Mouse (Mus musculus) forebrain, embryonic 12.5 days (tissue): ENCODE data around the gene Itprip. TPM values are rescaled to one million over a fixed set of nuclear protein-coding genes. Genes with fewer than 3 reads are reported as not detected.
A peak's percentile ranks its signal among the peaks of the same experiment; 100 is the strongest.

ENCODE experiments used
- ATAC-seq: fragments of 200-750 bp; cut with Nextera tagmentation; 2 replicates; pipeline ENCODE4 v1.8.0; 2017; ENCODE audit warnings: moderate TSS enrichment; ENCODE audit not compliant: low FRiP score
- H3K27ac ChIP-seq: fragments of 300-500 bp; sonication (generic); 2 replicates; pipeline ENCODE4 v1.5.1; 2016; ENCODE audit warnings: mild to moderate bottlenecking
- H3K27me3 ChIP-seq: fragments of 300-500 bp; sonication (generic); 2 replicates; pipeline ENCODE4 v1.6.1; 2016; ENCODE audit warnings: mild to moderate bottlenecking
- H3K36me3 ChIP-seq: fragments of 300-500 bp; sonication (generic); replicated peaks from 2 replicates; pipeline ENCODE4 v1.6.1; 2016; ENCODE audit warnings: mild to moderate bottlenecking
- H3K4me1 ChIP-seq: fragments of 300-500 bp; sonication (generic); 2 replicates; pipeline ENCODE4 v1.6.1; 2016
- H3K4me2 ChIP-seq: fragments of 300-500 bp; sonication (generic); 2 replicates; pipeline ENCODE4 v1.6.1; 2016; ENCODE audit warnings: mild to moderate bottlenecking, moderate library complexity
- H3K4me3 ChIP-seq: fragments of 300-500 bp; sonication (generic); replicated peaks from 2 replicates; pipeline ENCODE4 v1.5.1; 2016; ENCODE audit warnings: mild to moderate bottlenecking
- H3K9ac ChIP-seq: fragments of 300-500 bp; sonication (generic); 2 replicates; pipeline ENCODE4 v1.6.1; 2016; ENCODE audit warnings: mild to moderate bottlenecking
- H3K9me3 ChIP-seq: fragments of 300-500 bp; sonication (generic); 2 replicates; pipeline ENCODE4 v1.6.1; 2016
- WGBS: fragments of 180-500 bp; shearing (Covaris S2); methylation state at CpG from one replicate; pipeline ENCODE4 v1.1.7; 2016; 5-methylcytosine and 5-hydroxymethylcytosine counted together
- polyA plus RNA-seq: library from polyadenylated mRNA; unstranded; fragments of >200 nt; fragmentation: Nextera tagmentation; extraction: Ambion mirVana; gene quantifications from 2 replicates; pipeline ENCODE4 v1.2.1, GENCODE M21; 2016

The Itprip gene
- polyA plus RNA-seq, 1 experiment from 2014 or later: 17.9 TPM

- 95% methylated on average over 6 of the region's 6 CpGs for WGBS
- Histone ChIP-seq H3K9me3 (no peaks in the 10 kb centered on the region), H3K36me3 (peaks cover 54% of the 10 kb centered on the region), H3K4me1 (no peaks in the 10 kb centered on the region), H3K27me3 (no peaks in the 10 kb centered on the region), H3K9ac (no peak overlapping the region), H3K4me2 (no peak overlapping the region), H3K27ac (no peak overlapping the region), H3K4me3 (no peak overlapping the region)
- ATAC-seq: no peak
Measured at GRCm38 (mm10) chr19:47893092-47893491, 26.0 kb downstream of the Itprip start.

GRCm38 (mm10) chr19:47891562-47892312 is 27.4 kb downstream of the Itprip start:
- 88% methylated on average over 11 of the region's 11 CpGs for WGBS
- no peak for ATAC-seq
- Histone ChIP-seq H3K36me3 (peaks cover 40% of the 10 kb centered on the region), H3K9ac (no peak overlapping the region), H3K4me2 (no peak overlapping the region), H3K4me1 (no peaks in the 10 kb centered on the region), H3K4me3 (no peak overlapping the region), H3K9me3 (no peaks in the 10 kb centered on the region), H3K27ac (no peak overlapping the region), H3K27me3 (no peaks in the 10 kb centered on the region)

- no peaks in the 10 kb centered on the region for H3K4me1 ChIP-seq
- H3K9me3 ChIP-seq: no peaks in the 10 kb centered on the region
- no peaks in the 10 kb centered on the region for H3K27me3 ChIP-seq
- no peak overlapping the region for H3K9ac ChIP-seq
- no peak overlapping the region for H3K4me3 ChIP-seq
- peaks cover 29% of the 10 kb centered on the region for H3K36me3 ChIP-seq
- H3K4me2 ChIP-seq: no peak overlapping the region
- WGBS: 77% methylated on average over 10 of the region's 10 CpGs
- ATAC-seq: no peak
- no peak overlapping the region for H3K27ac ChIP-seq
Measured at GRCm38 (mm10) chr19:47890489-47891130, 28.5 kb downstream of the Itprip start.

GRCm38 (mm10) chr19:47888037-47888436 is 31.1 kb downstream of the Itprip start:
- no peak overlapping the region for H3K4me3 ChIP-seq
- WGBS: 94% methylated on average over 8 of the region's 8 CpGs
- no peak overlapping the region for H3K27ac ChIP-seq
- H3K36me3 ChIP-seq: 0 out of 2 replicates have a peak, but pooled peaks cover 6% of the 10 kb centered on the region
- H3K27me3 ChIP-seq: no peaks in the 10 kb centered on the region
- no peak overlapping the region for H3K9ac ChIP-seq
- H3K4me2 ChIP-seq: no peak overlapping the region
- peaks cover 2% of the 10 kb centered on the region; the same call in 1 of the 2 replicates for H3K4me1 ChIP-seq
- no peaks in the 10 kb centered on the region for H3K9me3 ChIP-seq
- no peak for ATAC-seq

- Histone ChIP-seq H3K4me2 (no peak overlapping the region), H3K36me3 (no peaks in the 10 kb centered on the region), H3K27me3 (no peaks in the 10 kb centered on the region), H3K27ac (no peak overlapping the region), H3K4me1 (peaks cover 2% of the 10 kb centered on the region; the same call in 1 of the 2 replicates), H3K9me3 (no peaks in the 10 kb centered on the region), H3K4me3 (no peak overlapping the region), H3K9ac (no peak overlapping the region)
- ATAC-seq: no peak
- WGBS: 93% methylated on average over 10 of the region's 10 CpGs
Measured at GRCm38 (mm10) chr19:47887417-47887816, 31.7 kb downstream of the Itprip start.

GRCm38 (mm10) chr19:47886617-47887016 is 32.5 kb downstream of the Itprip start:
- Histone ChIP-seq H3K4me3 (no peak overlapping the region), H3K4me2 (no peak overlapping the region), H3K9ac (no peak overlapping the region), H3K36me3 (no peaks in the 10 kb centered on the region), H3K27ac (no peak overlapping the region), H3K27me3 (no peaks in the 10 kb centered on the region), H3K9me3 (no peaks in the 10 kb centered on the region), H3K4me1 (peaks cover 2% of the 10 kb centered on the region; the same call in 1 of the 2 replicates)
- no peak for ATAC-seq
- 87% methylated on average over 7 of the region's 7 CpGs for WGBS

- peaks cover 2% of the 10 kb centered on the region; the same call in 1 of the 2 replicates for H3K4me1 ChIP-seq
- 88% methylated on average over 11 of the region's 11 CpGs for WGBS
- ATAC-seq: no peak
Measured at GRCm38 (mm10) chr19:47885886-47886285, 33.2 kb downstream of the Itprip start.

GRCm38 (mm10) chr19:47885191-47885743 is 33.8 kb downstream of the Itprip start:
- no peak for ATAC-seq
- Histone ChIP-seq H3K9me3 (no peaks in the 10 kb centered on the region), H3K9ac (no peak overlapping the region), H3K4me1 (peaks cover 2% of the 10 kb centered on the region; the same call in 1 of the 2 replicates), H3K4me3 (no peak overlapping the region), H3K4me2 (no peak overlapping the region), H3K27ac (no peak overlapping the region), H3K36me3 (no peaks in the 10 kb centered on the region), H3K27me3 (no peaks in the 10 kb centered on the region)
- WGBS: 74% methylated on average over 7 of the region's 7 CpGs

More at GRCm38 (mm10) chr19:47885886-47886285, 33.2 kb downstream of the Itprip start:
- H3K4me3 ChIP-seq: no peak overlapping the region
- H3K27me3 ChIP-seq: no peaks in the 10 kb centered on the region
- no peaks in the 10 kb centered on the region for H3K36me3 ChIP-seq
- H3K9me3 ChIP-seq: no peaks in the 10 kb centered on the region
- no peak overlapping the region for H3K27ac ChIP-seq
- no peak overlapping the region for H3K9ac ChIP-seq
- no peak overlapping the region for H3K4me2 ChIP-seq

GRCm38 (mm10) chr19:47884296-47885085 is 34.6 kb downstream of the Itprip start:
- H3K4me3 ChIP-seq: no peak overlapping the region
- no peak overlapping the region for H3K4me2 ChIP-seq
- H3K9ac ChIP-seq: no peak overlapping the region
- H3K27ac ChIP-seq: no peak overlapping the region
- H3K27me3 ChIP-seq: no peaks in the 10 kb centered on the region
- H3K36me3 ChIP-seq: no peaks in the 10 kb centered on the region
- no peaks in the 10 kb centered on the region for H3K9me3 ChIP-seq
- H3K4me1 ChIP-seq: peaks cover 2% of the 10 kb centered on the region; the same call in 1 of the 2 replicates
- 86% methylated on average over 13 of the region's 13 CpGs for WGBS
- ATAC-seq: no peak

- no peak overlapping the region for H3K4me3 ChIP-seq
- 0 out of 2 replicates have a peak, but pooled peaks cover 3% of the 10 kb centered on the region for H3K27me3 ChIP-seq
- H3K9me3 ChIP-seq: no peaks in the 10 kb centered on the region
- no peak overlapping the region for H3K9ac ChIP-seq
- H3K4me2 ChIP-seq: no peak overlapping the region
- peaks cover 2% of the 10 kb centered on the region; the same call in 1 of the 2 replicates for H3K4me1 ChIP-seq
- 61% methylated on average over 9 of the region's 9 CpGs for WGBS
- ATAC-seq: peak; percentile 65
- H3K36me3 ChIP-seq: no peaks in the 10 kb centered on the region
- H3K27ac ChIP-seq: no peak overlapping the region
Measured at GRCm38 (mm10) chr19:47882882-47883254, 36.2 kb downstream of the Itprip start.

- H3K4me1 ChIP-seq: peaks cover 2% of the 10 kb centered on the region; the same call in 1 of the 2 replicates
- no peak overlapping the region for H3K4me3 ChIP-seq
- WGBS: 27% methylated on average over 11 of the region's 11 CpGs
- no peaks in the 10 kb centered on the region for H3K36me3 ChIP-seq
- H3K9ac ChIP-seq: no peak overlapping the region
- peak; percentile 83 for ATAC-seq
- H3K9me3 ChIP-seq: no peaks in the 10 kb centered on the region
- H3K4me2 ChIP-seq: no peak overlapping the region
- H3K27me3 ChIP-seq: 0 out of 2 replicates have a peak, but pooled peaks cover 5% of the 10 kb centered on the region
- no peak overlapping the region for H3K27ac ChIP-seq
Measured at GRCm38 (mm10) chr19:47882151-47882881, 36.8 kb downstream of the Itprip start.
